Mouse (Mus musculus) intestine, embryonic 15.5 days (tissue): ENCODE results near the gene Mfsd12. TPM values are rescaled to one million over a fixed set of nuclear protein-coding genes. Genes with fewer than 3 reads are reported as not detected.
A peak's percentile ranks its signal among the peaks of the same experiment; 100 is the strongest.

ENCODE experiments used
- ATAC-seq: fragments of 200-750 bp; cut with Nextera tagmentation; 2 replicates; pipeline ENCODE4 v1.8.0; 2017; ENCODE audit warnings: moderate TSS enrichment, moderate library complexity
- H3K27ac ChIP-seq: fragments of 300-500 bp; sonication (generic); 2 replicates; pipeline ENCODE4 v1.5.1; 2015; ENCODE audit warnings: mild to moderate bottlenecking, inconsistent platforms
- H3K27me3 ChIP-seq: fragments of 300-500 bp; sonication (generic); replicated peaks from 2 replicates; pipeline ENCODE4 v1.6.1; 2015; ENCODE audit warnings: inconsistent platforms
- H3K36me3 ChIP-seq: fragments of 300-500 bp; sonication (generic); 2 replicates; pipeline ENCODE4 v1.6.1; 2015; ENCODE audit warnings: inconsistent platforms
- H3K4me1 ChIP-seq: fragments of 300-500 bp; sonication (generic); replicated peaks from 2 replicates; pipeline ENCODE4 v1.6.1; 2015; ENCODE audit warnings: inconsistent platforms
- H3K4me2 ChIP-seq: fragments of 300-500 bp; sonication (generic); replicated peaks from 2 replicates; pipeline ENCODE4 v1.6.1; 2015; ENCODE audit warnings: mild to moderate bottlenecking, inconsistent platforms
- H3K4me3 ChIP-seq: fragments of 300-500 bp; sonication (generic); replicated peaks from 2 replicates; pipeline ENCODE4 v1.5.1; 2015; ENCODE audit warnings: inconsistent platforms
- H3K9ac ChIP-seq: fragments of 300-500 bp; sonication (generic); 2 replicates; pipeline ENCODE4 v1.6.1; 2015; ENCODE audit warnings: inconsistent platforms
- H3K9me3 ChIP-seq: fragments of 300-500 bp; sonication (generic); 2 replicates; pipeline ENCODE4 v1.6.1; 2016; ENCODE audit warnings: inconsistent platforms
- WGBS: fragments of 180-500 bp; shearing (Covaris S2); methylation state at CpG from one replicate; pipeline ENCODE4 v1.1.7; 2015; 5-methylcytosine and 5-hydroxymethylcytosine counted together
- polyA plus RNA-seq: library from polyadenylated mRNA; unstranded; fragments of >200 nt; fragmentation: Nextera tagmentation; extraction: Ambion mirVana; gene quantifications from 2 replicates; pipeline ENCODE4 v1.2.1, GENCODE M21; 2015

Mfsd12 gene
- polyA plus RNA-seq, 1 experiment from 2014 or later, result 19.9 TPM

- WGBS, result 88% methylated on average over 13 of the region's 13 CpGs
- Histone ChIP-seq H3K4me2 (no peak overlapping the region), H3K27me3 (no peaks in the 10 kb centered on the region), H3K9ac (no peak overlapping the region), H3K4me1 (peaks cover 23% of the 10 kb centered on the region), H3K27ac (no peak overlapping the region), H3K4me3 (no peak overlapping the region), H3K36me3 (peaks cover 24% of the 10 kb centered on the region), H3K9me3 (no peaks in the 10 kb centered on the region)
- no peak for ATAC-seq
These were observed 33.3 kb downstream of the Mfsd12 start for GRCm38 (mm10) chr10:81390678-81390965.

GRCm38 (mm10) chr10:81392270-81392669, 35.0 kb downstream of the Mfsd12 start:
- 65% methylated on average over 6 of the region's 6 CpGs for WGBS
- H3K27me3 ChIP-seq, result no peaks in the 10 kb centered on the region
- ATAC-seq, result peak; percentile 78
- peak overlapping the region; percentile 26; the same call in 1 of the 2 replicates for H3K9ac ChIP-seq
- peaks cover 14% of the 10 kb centered on the region for H3K36me3 ChIP-seq
- H3K4me2 ChIP-seq, result peak overlapping the region; percentile 74
- H3K4me1 ChIP-seq, result peaks cover 20% of the 10 kb centered on the region
- H3K27ac ChIP-seq, result peak overlapping the region; percentile 84
- H3K9me3 ChIP-seq, result no peaks in the 10 kb centered on the region
- no peak overlapping the region for H3K4me3 ChIP-seq

GRCm38 (mm10) chr10:81392781-81393185, 35.5 kb downstream of the Mfsd12 start, which contains the start of gene Smim24:
TSS of gene Smim24 (plus strand) at chr10:81393051.
- H3K9me3 ChIP-seq, result no peaks in the 10 kb centered on the region
- peak; percentile 86 for ATAC-seq
- H3K4me3 ChIP-seq, result peak within 1 kb of the TSS; percentile 46
- peak within 1 kb of the TSS; percentile 40 for H3K9ac ChIP-seq
- H3K36me3 ChIP-seq, result peaks cover 9% of the 10 kb centered on the region
- H3K27ac ChIP-seq, result peak within 1 kb of the TSS; percentile 84
- WGBS, result 44% methylated on average over 14 of the region's 14 CpGs
- H3K4me1 ChIP-seq, result peaks cover 20% of the 10 kb centered on the region
- H3K4me2 ChIP-seq, result peak within 1 kb of the TSS; percentile 74
- no peaks in the 10 kb centered on the region for H3K27me3 ChIP-seq

GRCm38 (mm10) chr10:81393456-81394063, 36.3 kb downstream of the Mfsd12 start:
- Histone ChIP-seq H3K4me3 (peak overlapping the region; percentile 46), H3K27ac (peak overlapping the region; percentile 84), H3K9ac (peak overlapping the region; percentile 40), H3K4me2 (peak overlapping the region; percentile 74), H3K9me3 (no peaks in the 10 kb centered on the region), H3K27me3 (no peaks in the 10 kb centered on the region), H3K4me1 (peaks cover 23% of the 10 kb centered on the region), H3K36me3 (0 out of 2 replicates have a peak, but pooled peaks cover under 1% of the 10 kb centered on the region)
- 1% methylated on average over 19 of the region's 19 CpGs for WGBS
- peak; percentile 41 for ATAC-seq

- Histone ChIP-seq H3K4me3 (no peak overlapping the region), H3K9me3 (no peaks in the 10 kb centered on the region), H3K9ac (no peak overlapping the region), H3K4me2 (0 out of 2 replicates have a peak overlapping the region, but pooled peaks have one; percentile 18), H3K27ac (no peak overlapping the region), H3K36me3 (peaks cover 8% of the 10 kb centered on the region), H3K4me1 (peaks cover 18% of the 10 kb centered on the region), H3K27me3 (no peaks in the 10 kb centered on the region)
- WGBS, result 24% methylated on average over 5 of the region's 5 CpGs
- no peak for ATAC-seq
These were observed 37.8 kb downstream of the Mfsd12 start for GRCm38 (mm10) chr10:81395127-81395526.

GRCm38 (mm10) chr10:81395865-81396264, 38.6 kb downstream of the Mfsd12 start:
- WGBS, result 88% methylated on average over 4 of the region's 4 CpGs

GRCm38 (mm10) chr10:81396749-81397148, 39.5 kb downstream of the Mfsd12 start:
- ATAC-seq, result no peak
- Histone ChIP-seq H3K4me1 (peaks cover 26% of the 10 kb centered on the region), H3K9ac (no peak overlapping the region), H3K27ac (no peak overlapping the region), H3K4me2 (no peak overlapping the region), H3K9me3 (no peaks in the 10 kb centered on the region), H3K4me3 (no peak overlapping the region), H3K27me3 (no peaks in the 10 kb centered on the region), H3K36me3 (peaks cover 13% of the 10 kb centered on the region)
- 85% methylated on average over 5 of the region's 5 CpGs for WGBS

More at GRCm38 (mm10) chr10:81395865-81396264, 38.6 kb downstream of the Mfsd12 start:
- H3K4me2 ChIP-seq, result no peak overlapping the region
- no peaks in the 10 kb centered on the region for H3K9me3 ChIP-seq
- no peak overlapping the region for H3K4me3 ChIP-seq
- ATAC-seq, result no peak
- no peak overlapping the region for H3K27ac ChIP-seq
- peaks cover 13% of the 10 kb centered on the region for H3K36me3 ChIP-seq
- no peak overlapping the region for H3K9ac ChIP-seq
- peaks cover 18% of the 10 kb centered on the region for H3K4me1 ChIP-seq
- no peaks in the 10 kb centered on the region for H3K27me3 ChIP-seq

- Histone ChIP-seq H3K4me3 (no peak overlapping the region), H3K9me3 (no peaks in the 10 kb centered on the region), H3K36me3 (peaks cover 13% of the 10 kb centered on the region), H3K4me2 (no peak overlapping the region), H3K9ac (no peak overlapping the region), H3K4me1 (peaks cover 36% of the 10 kb centered on the region), H3K27ac (no peak overlapping the region), H3K27me3 (no peaks in the 10 kb centered on the region)
- ATAC-seq, result no peak
- 72% methylated on average over 5 of the region's 5 CpGs for WGBS
These were observed 42.0 kb downstream of the Mfsd12 start for GRCm38 (mm10) chr10:81399296-81399695.

GRCm38 (mm10) chr10:81399798-81400308, 42.6 kb downstream of the Mfsd12 start:
- peaks cover 37% of the 10 kb centered on the region for H3K4me1 ChIP-seq
- no peak overlapping the region for H3K4me3 ChIP-seq
- H3K4me2 ChIP-seq, result no peak overlapping the region
- 81% methylated on average over 18 of the region's 18 CpGs for WGBS
- no peaks in the 10 kb centered on the region for H3K27me3 ChIP-seq
- no peak overlapping the region for H3K9ac ChIP-seq
- H3K36me3 ChIP-seq, result peaks cover 16% of the 10 kb centered on the region
- H3K9me3 ChIP-seq, result no peaks in the 10 kb centered on the region
- no peak for ATAC-seq
- no peak overlapping the region for H3K27ac ChIP-seq

GRCm38 (mm10) chr10:81400371-81401204, 43.3 kb downstream of the Mfsd12 start:
- Histone ChIP-seq H3K36me3 (peaks cover 18% of the 10 kb centered on the region), H3K4me3 (no peak overlapping the region), H3K4me2 (no peak overlapping the region), H3K9me3 (no peaks in the 10 kb centered on the region), H3K9ac (no peak overlapping the region), H3K27ac (0 out of 2 replicates have a peak overlapping the region, but pooled peaks have one; percentile 82), H3K27me3 (no peaks in the 10 kb centered on the region), H3K4me1 (peaks cover 37% of the 10 kb centered on the region)
- ATAC-seq, result no peak
- WGBS, result 66% methylated on average over 22 of the region's 22 CpGs

- WGBS, result 40% methylated on average over 10 of the region's 10 CpGs
- Histone ChIP-seq H3K9ac (no peak overlapping the region), H3K9me3 (no peaks in the 10 kb centered on the region), H3K4me2 (0 out of 2 replicates have a peak overlapping the region, but pooled peaks have one; percentile 51), H3K27ac (peak overlapping the region; percentile 82), H3K4me3 (no peak overlapping the region), H3K36me3 (peaks cover 23% of the 10 kb centered on the region), H3K27me3 (no peaks in the 10 kb centered on the region), H3K4me1 (peaks cover 42% of the 10 kb centered on the region)
- ATAC-seq, result peak; percentile 1; the same call in 1 of the 2 replicates
These were observed 43.9 kb downstream of the Mfsd12 start for GRCm38 (mm10) chr10:81401205-81401520.

- no peaks in the 10 kb centered on the region for H3K27me3 ChIP-seq
- peak; percentile 78 for ATAC-seq
- no peaks in the 10 kb centered on the region for H3K9me3 ChIP-seq
- H3K27ac ChIP-seq, result peak overlapping the region; percentile 82
- H3K4me1 ChIP-seq, result peaks cover 45% of the 10 kb centered on the region
- H3K4me2 ChIP-seq, result peak overlapping the region; percentile 51
- WGBS, result 9% methylated on average over 18 of the region's 18 CpGs
- peaks cover 24% of the 10 kb centered on the region for H3K36me3 ChIP-seq
- peak overlapping the region; percentile 22; the same call in 1 of the 2 replicates for H3K4me3 ChIP-seq
- H3K9ac ChIP-seq, result no peak overlapping the region
These were observed 44.4 kb downstream of the Mfsd12 start for GRCm38 (mm10) chr10:81401521-81402226.
